Mouse (Mus musculus) bone marrow macrophage, adult 2 months (primary cell): ENCODE measurements around the gene Lancl1. TPM values are rescaled to one million over a fixed set of nuclear protein-coding genes. Genes with fewer than 3 reads are reported as not detected.

ENCODE experiments used
- H3K27ac ChIP-seq: 2 replicates; pipeline ENCODE4 v1.5.1; 2012; ENCODE audit warnings: low read depth, low read length; ENCODE audit not compliant: insufficient read depth
- H3K4me1 ChIP-seq: 2 replicates; pipeline ENCODE4 v1.6.1; 2012; ENCODE audit warnings: low read length; ENCODE audit not compliant: control insufficient read depth, insufficient read depth
- H3K4me3 ChIP-seq: 2 replicates; pipeline ENCODE4 v1.5.1; 2012; ENCODE audit warnings: mild to moderate bottlenecking, low read length, moderate library complexity; ENCODE audit not compliant: insufficient read depth
- CTCF ChIP-seq: IDR thresholded peaks from 2 replicates; pipeline ENCODE4 v1.5.1; 2012; ENCODE audit warnings: low read depth, mild to moderate bottlenecking, low read length, moderate library complexity
- POLR2A ChIP-seq: IDR thresholded peaks from 2 replicates; pipeline ENCODE4 v1.6.1; 2012; ENCODE audit warnings: mild to moderate bottlenecking, low read depth, low read length, borderline replicate concordance
- polyA plus RNA-seq: library from polyadenylated mRNA; stranded (reverse); fragments of >200 nt; gene quantifications from 2 replicates; pipeline ENCODE4 v1.2.4, GENCODE M21; 2012; ENCODE audit not compliant: missing spikeins, insufficient read depth, insufficient read length

Gene Lancl1
- polyA plus RNA-seq, 1 experiment, result 25.3 TPM

GRCm38 (mm10) chr1:67049600-67049999, 10.9 kb upstream of the Lancl1 start:
- Histone ChIP-seq H3K27ac (no peak overlapping the region; the same call in 1 of the 2 replicates), H3K4me1 (peaks cover 12% of the 10 kb centered on the region), H3K4me3 (no peak overlapping the region)
- TF ChIP-seq POLR2A, result no peak
- no peak for TF ChIP-seq CTCF

GRCm38 (mm10) chr1:67048696-67049095, 10.0 kb upstream of the Lancl1 start:
- H3K4me3 ChIP-seq, result no peak overlapping the region
- peaks cover 15% of the 10 kb centered on the region for H3K4me1 ChIP-seq
- no peak overlapping the region for H3K27ac ChIP-seq
- TF ChIP-seq POLR2A, result no peak
- no peak for TF ChIP-seq CTCF

- TF ChIP-seq POLR2A (no peak), CTCF (no peak)
- Histone ChIP-seq H3K4me1 (peaks cover 16% of the 10 kb centered on the region), H3K4me3 (no peak overlapping the region), H3K27ac (no peak overlapping the region)
Measured at GRCm38 (mm10) chr1:67045100-67045499, 6.4 kb upstream of the Lancl1 start.

GRCm38 (mm10) chr1:67042583-67042982, 3.9 kb upstream of the Lancl1 start:
- no peak overlapping the region for H3K4me3 ChIP-seq
- TF ChIP-seq POLR2A (no peak), CTCF (no peak)

GRCm38 (mm10) chr1:67039083-67039482, 411 bp upstream of the Lancl1 start:
- Histone ChIP-seq H3K4me1 (peaks cover 9% of the 10 kb centered on the region), H3K4me3 (peak overlapping the region; percentile 72), H3K27ac (no peak overlapping the region)
- no peak for TF ChIP-seq POLR2A
- no peak for TF ChIP-seq CTCF

More at GRCm38 (mm10) chr1:67042583-67042982, 3.9 kb upstream of the Lancl1 start:
- no peak overlapping the region for H3K27ac ChIP-seq
- peaks cover 9% of the 10 kb centered on the region for H3K4me1 ChIP-seq

GRCm38 (mm10) chr1:67037198-67037597, 1.5 kb downstream of the Lancl1 start:
- no peak for TF ChIP-seq CTCF
- TF ChIP-seq POLR2A, result no peak
- no peak overlapping the region for H3K4me3 ChIP-seq
- H3K27ac ChIP-seq, result no peak overlapping the region
- peaks cover 19% of the 10 kb centered on the region for H3K4me1 ChIP-seq

- Histone ChIP-seq H3K27ac (peak overlapping the region; percentile 27), H3K4me3 (no peak overlapping the region), H3K4me1 (peaks cover 19% of the 10 kb centered on the region)
- TF ChIP-seq CTCF (no peak), POLR2A (no peak)
Measured at GRCm38 (mm10) chr1:67033278-67033677, 5.4 kb downstream of the Lancl1 start.

- Histone ChIP-seq H3K27ac (no peak overlapping the region), H3K4me3 (no peak overlapping the region), H3K4me1 (no peaks in the 10 kb centered on the region)
- TF ChIP-seq POLR2A, result no peak
- no peak for TF ChIP-seq CTCF
Measured at GRCm38 (mm10) chr1:67026927-67027511, 11.7 kb downstream of the Lancl1 start.

- no peaks in the 10 kb centered on the region for H3K4me1 ChIP-seq
- TF ChIP-seq POLR2A, result no peak
- no peak for TF ChIP-seq CTCF
- no peak overlapping the region for H3K27ac ChIP-seq
- no peak overlapping the region for H3K4me3 ChIP-seq
Measured at GRCm38 (mm10) chr1:67026142-67026541, 12.5 kb downstream of the Lancl1 start.

GRCm38 (mm10) chr1:67022767-67023166, 15.9 kb downstream of the Lancl1 start:
- no peak for TF ChIP-seq CTCF
- TF ChIP-seq POLR2A, result no peak
- H3K4me1 ChIP-seq, result no peaks in the 10 kb centered on the region
- no peak overlapping the region for H3K4me3 ChIP-seq
- H3K27ac ChIP-seq, result no peak overlapping the region
